Mouse (Mus musculus) retina, embryonic 14.5 days (tissue): ENCODE measurements at regions not wholly inside any gene's neighbourhood (a gene's known extent, or its start where the extent isn't known, plus 50 kb on each side); places are given as distances from the start of the nearest gene placed in this dataset.

Experiments used
- DNase-seq: peaks from one replicate; pipeline ENCODE4 v3.0.0-alpha.2; 2015; ENCODE audit warnings: low spot score

DNA sequence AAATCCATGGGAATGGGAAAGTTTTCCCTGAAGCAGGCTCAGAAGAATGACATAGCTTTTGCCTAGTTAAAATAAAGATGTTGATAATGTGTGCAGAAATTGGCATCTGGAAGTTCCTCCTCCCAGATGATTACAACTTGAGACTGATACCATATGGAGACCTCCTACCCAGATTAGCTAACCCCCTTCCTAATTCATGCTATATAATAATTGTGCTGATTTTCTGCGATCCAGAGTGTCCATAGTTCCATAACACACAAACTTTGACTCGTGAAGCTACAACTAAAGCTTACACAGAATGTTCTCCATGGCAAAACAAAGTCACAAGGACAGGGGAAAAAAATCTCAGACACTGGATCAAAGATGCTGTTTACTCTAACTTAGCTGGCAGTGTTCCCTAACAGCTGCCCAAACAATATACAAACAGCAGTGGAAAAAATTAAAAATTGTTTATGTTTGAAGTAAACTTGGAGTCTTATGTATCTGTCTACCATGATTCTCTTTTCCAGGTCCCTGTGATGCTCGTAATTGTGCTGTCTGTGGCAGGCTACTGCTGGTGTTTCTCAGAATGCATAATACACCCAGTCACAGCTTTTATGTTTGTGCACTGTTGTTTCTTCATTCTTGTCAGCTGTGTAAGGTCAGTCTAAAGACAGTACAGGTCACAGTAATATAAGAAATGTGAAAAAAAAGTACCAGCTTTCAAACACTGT is 1978.8 kb upstream of the A830018L16Rik start:
- no peak for DNase-seq

DNA sequence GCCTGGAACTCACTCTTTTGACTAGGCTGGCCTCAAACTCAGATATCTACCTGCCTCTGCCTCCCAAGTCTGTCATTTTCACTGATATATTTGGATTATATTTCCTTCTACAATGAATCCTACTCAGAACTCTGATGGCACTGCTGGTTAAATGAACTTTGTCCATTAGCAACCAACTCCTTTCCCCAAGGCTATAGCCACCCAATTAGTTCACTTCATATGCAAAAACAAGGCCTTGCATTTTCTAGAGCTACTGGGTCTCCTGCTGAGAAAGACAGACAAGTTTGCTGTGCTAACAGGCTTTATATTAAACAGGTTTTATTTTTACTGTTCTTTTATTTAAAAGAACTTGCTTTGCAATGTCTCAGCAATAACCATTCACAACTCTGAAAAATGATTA is 1971.0 kb upstream of the A830018L16Rik start:
- no peak for DNase-seq

DNA sequence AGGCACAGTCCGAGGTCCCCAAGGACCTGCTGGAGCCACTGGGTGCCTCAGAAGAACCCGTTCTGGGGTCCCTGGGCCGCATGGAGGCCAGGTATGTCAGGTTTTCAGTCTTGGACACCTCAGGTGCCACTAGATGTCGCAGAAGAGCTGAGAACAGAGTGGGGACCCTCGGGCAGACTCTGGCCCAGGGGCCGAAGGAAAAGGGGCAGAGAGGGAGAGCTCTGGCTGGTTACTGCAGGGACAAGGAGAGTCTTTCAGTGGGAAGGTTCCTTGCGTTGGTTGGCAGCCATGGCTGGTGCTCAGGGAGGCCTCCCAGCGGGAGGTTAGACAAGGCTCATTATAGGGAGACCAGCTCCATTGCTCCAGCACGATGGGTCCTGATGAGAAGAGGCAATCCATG is 1944.4 kb upstream of the A830018L16Rik start:
- DNase-seq, result peak; percentile 26

DNA sequence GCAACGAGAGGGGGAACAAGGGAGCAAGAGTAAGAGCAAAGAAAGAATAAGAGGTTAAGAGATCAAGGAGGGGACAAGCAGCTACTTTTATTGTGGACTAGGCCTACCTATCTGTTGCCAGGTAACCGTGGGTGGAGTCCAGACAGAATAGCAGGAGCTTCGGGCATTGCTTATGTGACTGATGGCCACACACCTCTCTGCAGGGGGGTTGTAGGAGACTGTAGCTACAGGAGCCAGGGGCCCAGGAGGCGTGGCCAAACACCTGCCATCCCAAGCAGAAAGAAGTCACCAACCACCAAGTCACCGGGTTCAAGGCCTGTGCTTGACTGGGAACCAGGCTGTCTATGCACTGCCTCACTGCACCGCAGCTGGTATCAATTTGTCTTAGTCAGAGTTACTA is 1943.9 kb upstream of the A830018L16Rik start:
- no peak for DNase-seq
